Mouse (Mus musculus) heart, postnatal 0 days (tissue): Measurements from ENCODE around the gene Tmem215.

Experiments used
- CTCF ChIP-seq: IDR thresholded peaks from 2 replicates; pipeline ENCODE4 v1.5.1; 2016; ENCODE audit warnings: antibody characterized with exemption, control low read depth, low read depth
- EP300 ChIP-seq: IDR thresholded peaks from 2 replicates; pipeline ENCODE4 v1.6.1; 2016; ENCODE audit warnings: antibody characterized with exemption, low read depth

DNA sequence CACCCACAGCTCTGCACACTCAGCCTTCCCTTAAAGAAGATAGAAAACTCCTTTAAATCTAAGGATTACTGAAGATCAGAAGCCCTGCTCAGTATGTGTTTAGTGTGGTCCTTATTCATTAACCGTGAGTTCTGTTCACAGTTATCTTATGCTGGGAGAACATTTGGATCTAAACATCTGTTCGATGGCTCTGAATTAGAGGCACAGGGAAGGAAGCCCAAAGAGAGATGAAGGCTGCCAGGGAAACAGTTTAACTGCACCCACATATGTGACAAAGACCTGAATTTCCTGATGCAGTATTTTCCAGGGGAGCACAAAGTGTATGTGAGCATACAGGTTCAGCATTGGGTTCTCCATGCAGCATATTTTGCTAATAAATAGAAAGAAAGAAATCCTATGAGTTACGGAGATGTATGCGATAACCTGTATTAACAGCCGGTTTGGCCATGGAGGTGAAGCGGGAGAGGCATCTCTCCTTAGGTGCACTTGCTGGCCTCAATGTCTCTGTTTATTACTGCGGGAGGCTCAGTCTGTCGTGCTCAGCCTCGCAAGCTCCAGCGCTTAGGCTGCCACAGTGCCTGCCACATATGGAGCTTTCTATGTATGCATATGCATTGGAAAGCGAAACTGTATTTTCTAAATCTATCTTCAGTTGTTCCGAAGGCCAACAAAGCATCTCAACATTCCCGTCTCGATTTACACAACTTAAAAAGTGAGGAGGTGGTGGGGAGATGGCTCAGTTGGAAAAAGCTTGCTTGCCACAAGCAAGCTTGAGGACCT is 46.8 kb downstream of the Tmem215 start:
- TF ChIP-seq EP300 (no peak), CTCF (no peak)
